Mouse (Mus musculus) liver, embryonic 16.5 days (tissue): ENCODE measurements at regions not wholly inside any gene's neighbourhood (a gene's known extent, or its start where the extent isn't known, plus 50 kb on each side); places are given as distances from the start of the nearest gene placed in this dataset.
"Not testable (repeated sequence)": the region's sequence is repeated elsewhere in the genome, so short reads cannot be mapped to it uniquely, and the experiment has no call there.

Experiments
- ATAC-seq: fragments of 200-750 bp; cut with Nextera tagmentation; 2 replicates; pipeline ENCODE4 v1.8.0; 2017; ENCODE audit warnings: low read depth, mild to moderate bottlenecking, moderate number of reproducible peaks, moderate library complexity
- H3K27ac ChIP-seq: fragments of 300-500 bp; sonication (generic); 2 replicates; pipeline ENCODE4 v1.5.1; 2014; ENCODE audit warnings: mild to moderate bottlenecking, low read length
- H3K27me3 ChIP-seq: fragments of 300-500 bp; sonication (generic); 2 replicates; pipeline ENCODE4 v1.6.1; 2014; ENCODE audit warnings: low read depth, low read length, mixed read lengths; ENCODE audit not compliant: control insufficient read depth, insufficient read depth
- H3K36me3 ChIP-seq: fragments of 300-500 bp; sonication (generic); 2 replicates; pipeline ENCODE4 v1.6.1; 2014; ENCODE audit warnings: mild to moderate bottlenecking; ENCODE audit not compliant: control insufficient read depth, insufficient read depth
- H3K4me1 ChIP-seq: fragments of 300-500 bp; sonication (generic); 2 replicates; pipeline ENCODE4 v1.6.1; 2014; ENCODE audit warnings: low read depth, low read length, mixed read lengths; ENCODE audit not compliant: control insufficient read depth
- H3K4me2 ChIP-seq: fragments of 300-500 bp; sonication (generic); 2 replicates; pipeline ENCODE4 v1.6.1; 2014; ENCODE audit warnings: low read depth, low read length, mixed read lengths
- H3K4me3 ChIP-seq: fragments of 300-500 bp; sonication (generic); 2 replicates; pipeline ENCODE4 v1.5.1; 2014; ENCODE audit warnings: low read depth, mild to moderate bottlenecking, low read length
- H3K9ac ChIP-seq: fragments of 300-500 bp; sonication (generic); 2 replicates; pipeline ENCODE4 v1.6.1; 2014; ENCODE audit warnings: low read depth, low read length
- H3K9me3 ChIP-seq: fragments of 300-500 bp; sonication (generic); replicated peaks from 2 replicates; pipeline ENCODE4 v1.6.1; 2016; ENCODE audit warnings: low read length; ENCODE audit not compliant: control insufficient read depth
- WGBS: fragments of 180-500 bp; shearing (Covaris S2); extraction: QIAGEN DNeasy Blood & Tissue Kit; methylation state at CpG from one replicate; pipeline ENCODE4 v1.1.7; 2014; ENCODE audit not compliant: insufficient replicate concordance; 5-methylcytosine and 5-hydroxymethylcytosine counted together

DNA sequence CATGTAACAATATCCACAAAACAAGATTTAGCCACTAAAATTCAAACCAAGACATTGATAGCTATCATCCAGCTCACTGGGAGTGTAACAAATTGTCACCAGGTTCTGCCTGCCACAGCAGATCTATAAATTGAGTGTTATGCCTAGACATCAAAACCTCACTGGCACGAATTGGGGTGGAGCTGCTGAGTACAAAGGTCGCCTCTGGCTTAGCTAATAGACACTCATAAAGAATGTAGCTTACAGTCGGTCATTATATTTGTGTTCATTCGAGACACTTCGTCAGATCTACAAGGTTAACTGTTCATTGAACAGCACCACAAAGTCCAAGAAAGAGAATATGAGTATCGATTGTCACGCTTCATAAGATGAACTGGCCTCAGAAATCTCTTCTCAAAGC is 1121.3 kb downstream of the Galc start:
- Histone ChIP-seq H3K9me3 (no peaks in the 10 kb centered on the region), H3K4me2 (no peak overlapping the region), H3K36me3 (no peaks in the 10 kb centered on the region), H3K27ac (no peak overlapping the region), H3K27me3 (no peaks in the 10 kb centered on the region), H3K4me3 (no peak overlapping the region), H3K9ac (no peak overlapping the region), H3K4me1 (no peaks in the 10 kb centered on the region)
- 63% methylated on average over 7 of the region's 7 CpGs for WGBS
- ATAC-seq = no peak

GRCm38 (mm10) chr12:97130276-97130675 is 1129.0 kb downstream of the Galc start:
- Histone ChIP-seq H3K4me2 (no peak overlapping the region), H3K4me3 (no peak overlapping the region), H3K9me3 (no peaks in the 10 kb centered on the region), H3K36me3 (no peaks in the 10 kb centered on the region), H3K4me1 (no peaks in the 10 kb centered on the region), H3K27me3 (no peaks in the 10 kb centered on the region), H3K27ac (no peak overlapping the region), H3K9ac (no peak overlapping the region)
- no peak for ATAC-seq

DNA sequence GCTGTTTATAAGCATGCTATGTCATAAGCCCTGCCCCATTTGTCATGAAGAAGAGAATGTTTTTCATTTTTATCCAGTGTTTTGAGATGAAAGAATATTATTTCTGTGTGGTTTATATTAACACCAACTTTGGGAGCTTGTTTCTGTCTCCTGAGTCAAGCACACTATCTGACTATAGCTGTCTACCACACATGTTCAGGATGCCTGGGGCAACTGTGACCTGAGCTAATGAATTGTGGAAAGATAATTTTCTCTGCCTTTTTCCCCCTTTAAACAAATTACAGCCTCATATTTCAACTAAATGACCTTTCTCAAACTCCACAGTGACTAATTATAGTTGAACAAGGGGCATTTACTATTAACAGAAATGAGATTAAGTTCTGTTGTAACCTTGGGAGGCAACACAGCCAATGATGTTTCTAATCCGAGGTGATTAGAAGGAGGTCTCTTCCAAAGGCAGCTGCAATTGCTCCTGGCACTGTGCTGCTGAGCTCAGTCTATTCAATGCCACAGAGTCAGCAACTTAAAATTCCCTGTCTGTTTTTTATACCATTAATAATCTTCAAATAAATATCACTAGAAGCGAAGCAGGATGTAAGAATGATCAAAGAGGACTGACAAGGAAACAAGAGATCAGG is 1168.6 kb downstream of the Galc start:
- H3K4me3 ChIP-seq = no peak overlapping the region

GRCm38 (mm10) chr12:97061352-97061895 is 1197.8 kb downstream of the Galc start:
- H3K27ac ChIP-seq, H3K4me3 ChIP-seq, H3K4me1 ChIP-seq, H3K9ac ChIP-seq, H3K36me3 ChIP-seq, H3K9me3 ChIP-seq, H3K4me2 ChIP-seq, H3K27me3 ChIP-seq: not testable (repeated sequence)
- ATAC-seq = peak; percentile 100
- WGBS = 66% methylated on average over 11 of the region's 13 CpGs

More for the DNA sequence above, 1168.6 kb downstream of the Galc start:
- Histone ChIP-seq H3K27ac (no peak overlapping the region), H3K9me3 (no peaks in the 10 kb centered on the region), H3K4me2 (no peak overlapping the region), H3K36me3 (no peaks in the 10 kb centered on the region), H3K9ac (no peak overlapping the region), H3K27me3 (no peaks in the 10 kb centered on the region), H3K4me1 (no peaks in the 10 kb centered on the region)
- ATAC-seq = no peak
- WGBS = 46% methylated on average over 2 of the region's 2 CpGs

GRCm38 (mm10) chr12:97047674-97048073 is 1211.6 kb downstream of the Galc start:
- 0 out of 2 replicates have a peak, but pooled peaks cover 2% of the 10 kb centered on the region for H3K9me3 ChIP-seq
- 29% methylated on average over 2 of the region's 2 CpGs for WGBS

More at GRCm38 (mm10) chr12:97047674-97048073, 1211.6 kb downstream of the Galc start:
- H3K36me3 ChIP-seq = no peaks in the 10 kb centered on the region
- H3K4me2 ChIP-seq = no peak overlapping the region
- no peaks in the 10 kb centered on the region for H3K4me1 ChIP-seq
- H3K4me3 ChIP-seq = no peak overlapping the region
- ATAC-seq = no peak
- H3K9ac ChIP-seq = no peak overlapping the region
- H3K27me3 ChIP-seq = no peaks in the 10 kb centered on the region
- H3K27ac ChIP-seq = no peak overlapping the region
